Mouse (Mus musculus) ovary, adult 18-20 months (tissue): ENCODE measurements at regions not wholly inside any gene's neighbourhood (a gene's known extent, or its start where the extent isn't known, plus 50 kb on each side); places are given as distances from the start of the nearest gene placed in this dataset.
"Not testable (repeated sequence)": the region's sequence is repeated elsewhere in the genome, so short reads cannot be mapped to it uniquely, and the experiment has no call there.

Source experiments
- DNase-seq: peaks from one replicate; pipeline ENCODE4 v3.0.0; 2022; ENCODE audit warnings: low spot score, mixed read lengths

DNA sequence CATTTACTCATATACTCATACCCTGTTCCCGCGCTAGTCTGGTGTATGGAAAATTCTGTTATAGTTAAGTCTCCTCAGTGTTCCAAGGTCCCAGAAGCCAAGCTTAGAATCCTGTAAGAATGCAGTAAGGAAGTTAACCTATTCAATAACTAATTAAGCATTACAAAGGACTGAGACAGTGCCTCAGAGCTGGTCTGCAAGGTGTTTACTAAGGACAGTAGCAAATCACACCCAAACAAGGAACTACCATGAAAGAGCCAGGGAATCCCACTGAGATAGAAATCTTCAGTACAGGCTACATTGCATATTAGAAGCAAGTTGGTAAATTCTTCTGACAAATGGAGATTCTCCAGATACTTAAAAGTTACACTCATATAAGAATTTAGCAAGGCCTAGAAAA is 516.7 kb upstream of the Gm10131 start:
- DNase-seq, result not testable (repeated sequence)

DNA sequence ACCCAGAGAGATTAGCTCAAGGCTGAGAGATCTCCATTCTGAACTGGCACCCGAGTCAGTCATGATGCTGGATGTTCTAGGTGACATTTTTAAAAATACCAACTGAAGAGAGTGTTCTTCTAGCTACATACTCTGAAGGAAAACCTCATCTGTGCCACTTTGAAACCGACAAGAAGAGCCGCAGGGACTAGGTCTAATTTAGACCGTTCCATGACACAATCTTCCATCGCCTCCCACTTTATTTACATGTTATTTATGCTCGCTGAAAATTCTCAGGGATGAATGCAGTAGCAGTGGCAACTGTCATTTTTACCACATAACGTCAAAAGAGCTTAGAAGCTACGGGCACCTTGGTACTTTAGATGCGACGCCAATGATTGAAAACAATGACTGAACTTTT is 514.1 kb upstream of the Gm10131 start:
- no peak for DNase-seq

DNA sequence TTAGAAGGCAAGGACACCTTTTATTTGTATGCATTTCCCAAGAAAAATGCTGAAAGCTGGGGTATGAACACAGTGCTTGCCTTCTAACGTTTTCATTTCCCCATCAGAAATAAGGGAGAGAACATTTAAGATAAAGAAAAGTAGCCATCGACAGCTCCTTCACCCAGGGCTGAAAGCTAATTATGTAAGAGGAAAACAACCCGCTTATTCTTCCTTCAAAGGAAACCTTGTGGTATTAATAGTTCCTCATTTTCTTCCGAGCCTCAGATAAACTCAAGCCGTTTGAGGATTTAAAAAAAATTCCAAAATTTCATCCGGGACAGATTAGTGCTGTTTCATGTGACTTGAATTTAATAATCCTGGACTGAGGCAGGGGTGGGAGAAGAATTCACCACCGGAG is 512.2 kb upstream of the Gm10131 start:
- DNase-seq, result no peak

DNA sequence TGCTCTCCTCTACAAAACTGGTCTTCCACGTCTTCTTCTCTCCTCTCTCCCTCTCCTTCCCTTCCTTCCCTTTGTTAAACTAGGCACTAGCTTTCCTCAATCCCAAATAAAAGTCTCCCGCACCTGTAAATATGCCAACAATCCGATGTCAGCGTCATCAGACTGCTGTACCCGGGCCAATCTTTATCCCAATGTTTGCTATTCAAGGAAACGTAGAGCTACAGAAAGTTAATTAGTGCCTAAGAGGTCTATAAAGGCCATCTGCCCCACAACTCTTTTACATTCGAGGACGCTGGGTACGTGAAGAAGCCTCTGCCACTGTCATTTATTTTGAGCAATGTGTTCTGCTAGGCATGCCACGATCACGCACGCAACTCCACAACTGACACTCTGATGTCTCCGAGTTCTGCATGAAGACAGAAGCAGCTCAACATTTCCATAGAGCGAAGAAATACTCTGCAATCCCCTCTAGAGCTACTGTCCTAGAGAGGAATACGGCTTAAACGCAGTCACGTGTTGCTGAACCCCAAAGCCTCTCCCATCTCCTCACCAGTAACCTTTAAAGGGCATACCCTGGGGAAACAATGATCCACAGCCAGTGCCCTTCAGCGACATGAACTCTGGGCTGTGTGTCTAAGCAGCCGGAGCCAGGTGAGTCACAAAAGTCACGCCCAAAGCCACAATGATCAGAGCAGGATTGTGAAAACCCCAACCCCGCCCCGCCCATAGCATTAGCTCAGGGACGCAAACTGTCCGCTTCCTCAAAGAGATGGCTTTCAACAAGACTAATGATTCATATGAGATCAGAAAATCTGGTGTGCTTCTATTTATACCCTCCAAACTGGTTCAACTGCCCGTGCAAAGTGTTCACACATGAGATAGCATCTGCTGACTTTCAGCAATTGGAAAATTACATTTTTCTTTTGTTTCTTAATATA is 510.9 kb upstream of the Gm10131 start:
- no peak for DNase-seq

DNA sequence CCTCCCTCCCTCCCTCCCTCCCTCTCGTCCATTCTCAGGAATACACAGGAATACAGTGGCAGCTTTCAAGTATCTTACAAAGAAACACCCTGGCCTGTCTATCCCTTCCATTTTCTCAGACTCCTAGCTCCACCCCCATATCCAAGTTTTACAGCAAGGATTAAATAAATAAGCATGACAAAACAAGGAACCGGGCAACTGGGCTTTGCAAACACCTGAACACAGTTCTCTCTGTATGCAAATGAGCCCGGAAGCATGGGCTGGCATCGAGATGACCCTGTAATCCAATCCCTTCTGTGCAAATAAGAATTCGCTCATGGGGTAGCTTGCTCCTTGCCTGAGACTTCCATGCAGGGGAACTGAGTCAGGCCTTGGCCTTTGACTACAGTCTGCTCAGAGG is 506.5 kb upstream of the Gm10131 start:
- DNase-seq, result no peak

DNA sequence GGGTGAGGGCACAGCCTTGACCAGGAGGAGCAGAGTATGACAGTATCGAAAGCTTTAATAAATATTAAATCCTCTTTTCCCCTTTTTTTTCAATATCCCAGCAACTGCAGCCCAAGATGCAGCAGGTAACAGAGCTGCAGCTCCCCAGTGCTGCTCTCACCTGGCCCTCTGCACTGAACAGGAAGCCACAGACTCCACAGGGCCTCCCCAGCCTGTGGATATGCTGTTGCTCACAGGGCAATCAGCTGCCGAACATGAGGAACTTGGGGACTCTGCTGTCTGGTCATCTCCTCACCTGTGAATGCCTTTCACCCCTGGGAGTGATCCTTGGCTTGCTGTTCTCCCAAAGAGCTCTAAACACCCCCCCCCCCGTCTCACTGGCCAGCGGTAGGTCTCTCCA is 503.4 kb upstream of the Gm10131 start:
- no peak for DNase-seq

DNA sequence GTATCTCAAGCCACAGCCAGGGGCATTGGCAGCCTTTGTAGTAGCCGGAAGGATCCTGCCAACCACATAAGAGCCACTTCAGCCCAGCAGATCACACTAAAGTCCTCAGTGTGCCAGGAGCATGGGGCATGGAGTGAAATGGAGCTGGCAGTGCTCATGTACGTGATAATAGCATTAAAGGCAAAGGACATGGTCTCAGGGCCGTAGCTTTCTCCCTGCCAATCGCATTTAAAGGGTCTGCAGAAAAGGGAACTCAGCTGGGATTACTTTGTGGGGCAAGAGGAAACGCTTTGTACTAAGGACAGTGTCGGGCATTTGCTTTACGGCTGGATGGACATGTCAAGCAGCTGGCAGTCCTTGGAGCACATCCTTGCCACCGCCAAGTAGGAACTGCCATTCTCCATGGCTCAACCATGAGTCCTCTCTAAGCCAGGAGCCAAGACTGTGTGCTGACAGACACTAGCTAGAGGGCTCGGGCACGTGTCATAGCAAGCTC is 502.5 kb upstream of the Gm10131 start:
- DNase-seq, result no peak

DNA sequence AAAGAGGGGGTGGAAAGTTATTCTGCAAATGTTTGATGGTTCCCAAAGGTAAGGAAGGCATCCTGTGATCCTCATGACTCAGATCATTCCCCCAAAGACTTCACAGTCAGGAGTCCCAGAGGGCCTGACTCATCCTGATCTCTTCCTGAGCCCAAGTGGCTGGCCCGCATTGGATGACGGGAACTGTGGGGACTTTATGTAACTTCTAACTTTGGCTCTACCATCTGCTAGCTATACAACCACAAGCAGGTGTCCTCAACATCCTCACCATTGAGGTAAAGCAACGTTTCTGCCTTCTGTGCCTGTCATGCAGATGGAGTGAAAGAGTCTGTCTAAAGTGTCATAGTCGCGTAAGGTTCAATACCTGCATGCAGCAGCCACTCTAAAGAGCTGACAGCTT is 501.6 kb upstream of the Gm10131 start:
- no peak for DNase-seq

DNA sequence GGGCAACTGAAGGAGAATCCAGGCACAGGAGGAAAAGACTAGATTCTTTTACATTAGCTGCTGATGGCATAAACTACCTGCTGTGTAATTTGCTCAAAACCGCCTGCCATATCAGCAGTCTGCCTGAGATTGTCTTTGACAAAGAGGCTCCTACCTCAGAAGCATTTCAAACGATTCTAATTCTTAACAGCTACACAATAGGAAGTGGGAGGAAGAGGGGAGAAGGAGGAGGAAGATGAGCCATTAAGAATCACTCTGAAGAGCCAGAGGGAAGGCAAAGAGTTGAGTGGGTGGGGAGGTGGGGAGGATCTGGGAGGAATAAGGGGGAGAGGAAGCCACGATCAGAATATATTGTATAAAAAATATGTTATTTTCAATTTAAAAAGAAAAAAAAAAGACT is 500.9 kb upstream of the Gm10131 start:
- DNase-seq, result no peak

DNA sequence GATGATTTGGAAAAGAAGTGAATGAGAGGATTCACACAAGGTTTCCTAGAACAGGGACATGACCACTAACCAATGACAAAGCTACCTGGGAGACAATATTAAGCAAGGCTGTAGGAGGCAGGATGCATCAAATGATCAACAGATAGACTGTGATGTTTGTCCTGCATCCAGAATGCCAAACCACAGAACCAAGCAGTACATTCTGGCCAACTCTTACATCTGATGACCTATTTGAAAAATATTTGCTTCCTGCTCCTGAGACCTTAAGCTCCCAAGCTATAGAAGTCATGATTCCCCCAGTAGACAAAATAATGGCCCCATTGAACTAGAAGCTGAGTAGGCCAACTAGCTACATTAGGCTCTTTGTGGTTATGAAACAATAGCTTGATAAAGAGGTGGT is 498.6 kb upstream of the Gm10131 start:
- DNase-seq, result no peak

DNA sequence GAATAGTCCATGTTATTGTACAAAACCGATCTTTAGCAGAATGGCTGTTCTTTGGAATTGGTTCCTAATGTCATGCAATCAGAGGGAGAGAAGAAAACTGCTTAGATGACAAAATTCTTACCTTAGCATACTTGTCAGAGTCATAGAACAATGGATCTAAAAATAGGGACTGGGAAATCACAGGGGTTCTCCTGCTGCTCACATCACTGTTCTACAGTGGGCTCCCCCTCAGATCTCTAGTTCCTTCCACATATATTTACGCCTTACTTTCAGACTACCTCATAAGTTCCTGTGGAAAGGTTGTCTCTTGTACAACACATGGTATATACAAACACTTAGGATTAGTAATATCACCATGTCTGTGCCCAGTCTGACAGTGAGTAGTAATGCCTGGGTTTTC is 495.9 kb upstream of the Gm10131 start:
- DNase-seq, result no peak

DNA sequence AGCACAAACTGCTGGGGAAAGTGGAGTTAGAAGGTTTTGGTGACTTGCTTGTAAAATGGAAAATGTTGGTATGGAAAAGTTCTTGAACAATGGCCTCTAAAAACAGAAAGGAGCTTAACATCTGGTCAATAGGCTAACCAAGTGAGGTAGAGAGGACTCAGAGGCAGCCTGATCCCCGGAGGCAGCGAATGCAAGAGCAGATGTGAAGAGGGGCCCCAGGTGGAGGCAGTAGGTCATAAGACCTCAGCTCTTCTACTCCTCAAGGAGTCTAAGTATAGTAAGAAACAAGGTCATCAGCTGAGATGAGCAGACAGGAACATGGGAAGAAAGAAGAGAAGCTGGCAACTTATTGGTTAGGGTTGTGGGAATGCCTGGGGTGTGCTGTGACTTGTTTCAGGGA is 493.5 kb upstream of the Gm10131 start:
- no peak for DNase-seq

DNA sequence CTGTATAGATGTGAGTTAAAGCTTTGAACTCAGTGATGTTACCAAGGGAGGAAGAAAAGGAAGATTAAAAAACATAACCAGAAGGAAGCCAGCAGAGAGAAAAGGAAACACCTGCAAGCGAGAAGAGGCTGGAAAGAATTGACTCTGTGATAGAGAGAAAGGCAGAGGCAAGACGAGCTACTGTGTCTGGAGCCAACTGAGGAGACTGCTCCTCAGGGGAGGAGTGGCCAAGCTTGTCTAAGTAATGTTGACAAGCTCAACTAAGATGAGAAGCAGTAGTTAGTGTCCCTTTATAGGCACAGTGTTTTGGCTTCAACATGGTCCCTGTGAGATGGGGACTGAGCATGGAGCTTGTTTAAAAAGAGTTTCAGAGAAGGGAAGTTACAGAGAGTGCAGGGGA is 493.0 kb upstream of the Gm10131 start:
- no peak for DNase-seq

DNA sequence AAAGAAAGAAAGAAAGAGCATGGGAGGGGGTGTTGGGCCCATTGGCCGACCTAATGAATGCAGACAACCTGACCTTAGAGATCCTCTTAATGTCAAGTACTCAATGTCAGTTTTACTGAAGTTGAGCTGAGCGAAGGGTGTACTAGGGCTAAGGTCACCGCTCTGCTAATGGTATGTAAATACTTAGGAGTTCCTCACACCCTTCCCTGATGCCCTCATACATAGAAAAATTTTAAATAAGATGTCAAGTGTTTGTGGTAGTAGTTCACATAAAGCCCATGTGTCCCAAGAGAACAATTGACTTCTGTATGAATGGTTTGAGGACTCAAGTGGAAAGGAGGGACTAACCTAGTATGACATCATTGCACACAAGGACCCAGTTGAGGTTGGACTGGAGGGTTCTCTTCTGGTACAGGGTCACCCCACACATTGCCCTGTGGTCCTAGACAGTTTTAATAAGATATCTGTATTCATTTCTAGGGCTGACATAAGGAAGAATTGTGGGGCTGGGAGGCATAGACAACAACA is 490.0 kb upstream of the Gm10131 start:
- no peak for DNase-seq

DNA sequence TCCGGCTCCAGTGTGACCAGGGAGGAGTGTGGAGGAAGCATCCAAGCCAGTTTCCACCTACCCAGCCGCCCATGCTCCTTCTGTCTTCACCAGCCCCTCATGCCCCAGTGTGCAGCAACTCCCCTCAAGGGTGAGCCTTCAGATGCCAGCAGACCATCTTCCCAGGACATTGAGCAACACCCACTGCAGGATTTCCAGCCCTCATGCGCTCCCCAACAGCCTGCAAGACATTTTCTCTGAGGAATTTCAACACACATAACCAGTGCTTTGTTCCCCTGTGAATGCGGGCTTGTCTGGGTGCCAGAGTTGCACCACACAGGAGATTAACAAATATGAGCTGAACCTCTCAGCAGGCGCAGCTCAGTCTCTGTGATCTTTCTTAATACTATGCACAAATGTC is 489.3 kb upstream of the Gm10131 start:
- DNase-seq, result peak; percentile 3

DNA sequence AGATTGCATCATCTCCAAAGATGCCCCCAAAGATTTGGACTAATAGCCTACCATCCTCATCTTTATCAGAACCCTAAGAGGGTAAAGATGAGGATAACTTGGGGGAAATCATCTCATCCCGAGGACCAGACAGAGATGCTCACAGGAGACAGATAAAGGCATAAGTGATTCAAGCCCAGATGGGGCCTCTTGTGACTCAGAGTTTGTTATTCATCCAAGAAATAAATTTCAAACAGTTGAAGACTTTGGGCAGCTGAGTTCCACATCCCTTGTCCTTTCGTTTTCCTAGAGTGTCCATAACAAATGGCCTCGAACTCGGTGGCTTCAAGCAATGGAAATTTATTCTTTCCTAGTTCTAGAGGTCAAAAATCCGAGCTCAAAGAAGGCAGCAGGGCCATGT is 485.1 kb upstream of the Gm10131 start:
- no peak for DNase-seq

DNA sequence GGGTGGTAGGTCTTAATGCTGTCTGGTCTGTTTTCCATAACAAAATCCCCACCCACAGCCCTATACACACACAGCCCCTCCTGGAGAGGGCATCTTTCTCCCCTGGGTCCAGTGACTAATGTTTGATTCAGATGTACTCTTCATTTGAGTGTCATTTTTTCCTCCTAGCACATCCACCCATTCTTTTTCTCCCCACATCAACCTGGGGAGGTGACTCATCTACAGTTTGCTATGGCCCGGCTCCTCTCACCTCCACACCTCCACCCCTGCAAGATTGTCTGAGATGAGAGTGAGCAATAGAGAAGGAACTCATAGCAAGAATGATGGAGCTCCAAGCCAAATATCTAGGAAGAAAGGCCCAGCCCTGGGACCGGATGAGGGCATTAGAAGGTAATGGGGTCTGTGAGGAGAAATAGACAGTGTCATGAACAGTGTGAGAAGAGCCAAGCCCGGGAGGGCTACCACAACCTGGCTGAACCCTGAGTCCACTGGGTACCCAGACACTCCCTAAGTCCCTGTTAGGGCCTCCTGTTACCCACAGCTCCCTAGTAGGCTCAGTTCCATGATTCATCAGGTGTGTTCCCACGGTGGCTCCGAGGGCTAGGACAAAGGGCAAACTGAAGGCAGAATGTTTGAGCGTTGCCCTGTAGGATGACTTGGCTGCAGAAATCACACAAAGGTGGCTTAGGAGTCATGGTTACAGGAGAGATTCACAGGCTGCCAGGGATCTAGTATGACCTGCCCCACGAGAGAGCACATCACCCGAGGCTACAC is 479.6 kb upstream of the Gm10131 start:
- DNase-seq, result no peak

DNA sequence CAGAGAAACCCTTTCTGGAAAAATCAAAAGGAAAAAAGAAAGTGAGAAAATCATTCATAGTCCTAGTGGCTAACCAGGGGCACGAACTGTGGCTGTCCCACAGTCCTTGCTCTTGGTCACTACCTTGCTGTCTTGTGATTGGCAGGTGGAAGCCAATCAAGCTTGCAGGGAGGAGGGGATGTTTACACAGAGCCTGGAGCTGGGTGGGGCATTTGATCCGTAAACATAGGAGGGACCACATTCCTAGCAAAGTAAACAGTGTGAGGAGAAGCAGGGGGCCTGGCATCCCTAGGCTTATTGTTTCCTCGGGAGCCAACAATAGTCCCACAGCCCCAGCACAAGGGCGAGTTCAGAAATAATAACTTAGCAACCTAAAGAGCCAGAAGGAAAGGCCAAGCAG is 466.5 kb upstream of the Gm10131 start:
- DNase-seq, result no peak

DNA sequence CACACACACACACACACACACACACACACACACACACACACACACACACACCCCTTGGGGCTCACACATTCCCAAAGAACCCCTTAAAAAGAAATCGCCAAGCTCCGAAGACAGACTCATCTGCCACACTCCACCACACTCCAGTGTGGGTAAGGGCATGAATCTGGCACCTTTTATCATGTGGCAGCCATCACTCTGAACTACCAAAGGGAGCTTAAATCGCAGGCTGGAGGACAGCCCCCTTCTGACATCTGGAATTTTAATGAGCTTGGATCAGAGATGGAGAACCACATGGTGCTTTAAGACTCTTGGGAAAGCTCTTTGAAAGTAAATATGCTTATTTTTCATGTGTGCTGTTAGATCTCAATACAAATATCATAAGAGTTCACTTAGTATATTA is 462.5 kb upstream of the Gm10131 start:
- no peak for DNase-seq

DNA sequence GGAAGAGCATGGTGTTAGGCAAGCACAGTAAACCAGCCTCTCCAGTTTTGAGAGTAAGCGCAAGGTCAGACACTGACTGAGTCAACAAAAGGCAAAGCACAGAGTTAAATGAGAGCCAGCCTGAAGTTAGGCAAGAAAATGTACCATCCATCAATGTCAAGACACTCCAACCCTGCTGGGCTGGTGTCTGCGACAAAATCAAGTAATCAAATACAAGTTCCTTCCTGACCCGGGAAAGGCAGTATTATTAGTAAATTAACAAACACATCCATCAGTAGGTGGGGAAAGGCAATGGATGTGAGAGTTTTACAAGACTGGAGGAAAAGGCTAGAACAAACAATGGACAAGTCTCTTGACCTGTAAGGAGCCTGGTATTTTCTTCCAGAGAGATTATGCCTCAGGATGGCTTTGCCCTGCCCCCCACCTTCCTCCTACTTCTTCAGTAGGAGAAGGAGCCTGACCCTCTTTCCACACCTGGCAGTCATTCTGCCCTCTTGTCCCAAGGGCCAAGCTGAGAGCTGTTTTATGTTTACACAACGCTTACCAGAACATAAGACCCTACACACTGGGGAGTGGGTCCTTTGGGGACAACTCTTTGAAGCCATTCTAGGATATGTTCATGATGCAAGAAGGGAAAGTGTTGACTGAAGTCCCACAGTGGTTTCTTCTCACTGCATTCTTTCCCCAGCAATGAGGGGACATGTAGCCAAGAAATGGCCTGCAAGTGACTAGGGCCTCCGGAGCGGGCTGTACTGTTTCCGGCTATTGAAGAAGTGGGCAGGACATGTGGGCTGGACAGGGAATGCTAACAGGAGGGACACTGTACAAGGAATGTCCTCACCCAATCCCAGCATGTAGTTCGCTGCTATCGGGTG is 461.7 kb upstream of the Gm10131 start:
- DNase-seq, result no peak

DNA sequence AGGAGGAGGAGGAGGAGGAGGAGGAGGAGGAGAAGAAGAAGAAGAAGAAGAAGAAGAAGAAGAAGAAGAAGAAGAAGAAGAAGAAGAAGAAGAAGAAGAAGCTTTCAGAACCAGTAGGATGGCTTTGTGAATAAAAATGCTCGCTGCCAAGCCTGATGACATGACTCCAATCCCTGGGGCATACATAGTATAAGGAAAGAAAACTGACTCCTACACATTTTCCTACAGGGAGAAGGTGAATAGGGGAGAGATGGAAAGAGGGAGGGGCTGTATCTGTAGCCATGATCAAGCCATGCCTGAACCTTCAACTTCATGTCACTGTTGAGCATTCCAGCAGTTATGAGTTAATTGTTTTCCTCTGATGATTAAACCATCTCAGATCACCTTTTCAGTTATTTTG is 460.2 kb upstream of the Gm10131 start:
- no peak for DNase-seq

DNA sequence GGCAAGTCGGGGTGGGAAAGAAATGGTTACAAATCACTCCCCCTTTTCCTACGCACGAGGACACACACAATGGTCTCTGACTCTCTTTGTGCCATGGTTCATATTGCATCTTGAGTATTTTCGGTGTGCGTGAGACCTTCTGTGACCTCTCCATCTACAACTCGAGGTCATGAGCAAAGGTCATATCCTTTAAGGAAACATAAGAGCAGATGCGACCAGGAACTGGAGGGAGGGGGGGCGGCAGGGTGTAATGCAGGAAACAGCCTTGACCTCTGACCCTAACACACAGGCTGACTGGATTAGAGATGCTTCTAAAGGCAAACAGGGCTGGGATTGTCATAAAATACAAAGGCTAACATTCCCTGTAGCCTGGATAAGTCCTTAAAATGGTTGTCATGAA is 450.7 kb upstream of the Gm10131 start:
- DNase-seq, result no peak
